Mouse (Mus musculus): ENCODE results near the gene Ksr2.

DNA sequence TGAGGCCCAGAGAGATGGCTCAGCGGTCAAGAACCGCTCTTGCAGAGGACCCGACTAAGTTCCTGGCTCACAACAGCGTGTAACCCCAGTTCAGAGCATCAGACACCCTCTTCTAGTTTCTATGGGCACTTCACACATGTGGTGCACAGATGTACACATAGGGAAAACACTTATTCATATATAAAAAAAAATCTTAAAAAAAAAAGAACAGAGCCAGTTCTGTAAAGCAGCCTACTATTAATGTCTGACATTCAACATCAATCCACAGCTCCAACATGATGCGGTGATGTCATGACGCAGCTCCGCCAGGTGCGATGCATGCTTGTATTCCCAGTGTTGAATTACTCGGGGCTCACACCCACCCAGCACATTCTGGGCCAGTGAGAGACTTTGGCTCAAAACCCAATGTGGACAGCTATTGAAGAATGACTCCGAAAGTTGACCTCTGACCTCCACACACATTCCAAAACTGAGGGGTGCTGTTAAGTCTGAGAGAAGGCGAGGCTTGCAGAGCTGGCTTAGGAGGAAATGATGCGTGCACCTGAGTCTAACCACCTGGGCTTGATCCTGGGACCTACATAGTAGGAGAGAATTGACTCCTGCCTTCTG lies 28.5 kb downstream of the Ksr2 start:
- TF ChIP-seq CTCF (conservative IDR thresholded peaks at IDR 0.05; ENCODE audit: low read length) (no peak), POU5F1 (IDR thresholded peaks at IDR 0.05; ENCODE audit: borderline replicate concordance, low read length) (no peak), NANOG (IDR thresholded peaks at IDR 0.05; ENCODE audit: borderline replicate concordance, low read length) (no peak)
